Mouse (Mus musculus): ENCODE measurements at regions not wholly inside any gene's neighbourhood (a gene's known extent, or its start where the extent isn't known, plus 50 kb on each side); places are given as distances from the start of the nearest gene placed in this dataset.

DNA sequence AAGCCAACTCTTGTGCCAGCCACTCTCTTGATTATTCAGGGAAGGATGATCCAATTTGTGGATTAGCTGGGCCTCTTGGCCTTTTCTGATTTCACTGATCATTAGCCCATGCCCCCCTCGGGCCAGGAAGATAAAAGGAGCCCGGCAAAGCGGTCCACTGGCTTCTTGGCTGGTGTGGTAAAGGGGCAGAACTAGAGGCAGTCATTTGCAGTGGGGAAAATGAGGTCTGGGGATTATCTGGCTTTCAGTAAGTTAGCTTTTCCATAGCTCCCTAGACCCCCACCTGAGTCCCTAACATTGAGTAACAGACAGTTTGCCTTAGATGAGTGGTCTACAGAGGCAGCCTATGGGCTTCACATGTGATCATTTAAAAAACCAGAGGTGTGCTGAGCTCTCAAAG lies 163.7 kb downstream of the Insig2 start:
- TF ChIP-seq CTCF (IDR thresholded peaks at IDR 0.05; ENCODE audit: low read depth, low read length): no peak
- no peak for TF ChIP-seq POLR2A (IDR thresholded peaks at IDR 0.05; ENCODE audit: borderline replicate concordance, low read depth, low read length)

Measured in bone marrow macrophage, adult 2 months (primary cell).